In genomic region chr3:108572309-108573010, GRCm38 (mm10) we compare ENCODE assay signal across 9 mouse cellular contexts. TPM values are rescaled to one million over a fixed set of nuclear protein-coding genes. Genes with fewer than 3 reads are reported as not detected.
DNase-seq lines count a peak whose midpoint lies in the region; ATAC-seq and TF ChIP-seq lines count a peak whose summit lies in the region.
"Had no signal": no experiment of that assay in that cellular context is flagged by ENCODE, and none has a peak within 500 bp of the region (broad histone marks: within the 10 kb centered on the region; RNA-seq: fewer than 3 reads in every experiment).

No protein-coding gene starts in this region.

- ATAC-seq in erythroblast, adult 5-6 weeks (replicated peaks; ENCODE audit: low FRiP score, poor library complexity, severe bottlenecking): no peak
- ATAC-seq in liver, embryonic 11.5 days (replicated peaks; ENCODE audit: low FRiP score): no peak

- DNase-seq in thymus, adult 2 months: no peak
- no peak for DNase-seq in thymus, postnatal 10 days (ENCODE audit: low spot score in 2 of 2)
- no peak for DNase-seq in liver, embryonic 11.5 days (ENCODE audit: low spot score)
- no peak for DNase-seq in ovary, postnatal 10 days (ENCODE audit: low spot score)
- DNase-seq in left cerebral cortex, adult 11 months (ENCODE audit: low spot score): no peak
- DNase-seq in kidney, postnatal 4 days: no peak

- peak overlapping the region; percentile 86 for H3K9ac ChIP-seq in liver, embryonic 11.5 days (ENCODE audit: low read depth, low read length)

- peaks cover 15% of the 10 kb centered on the region for H3K27me3 ChIP-seq in erythroblast, embryonic 14.5 days (ENCODE audit: control insufficient read depth)
- no peaks in the 10 kb centered on the region for H3K27me3 ChIP-seq in thymus, adult 2 months (ENCODE audit: control insufficient read depth, insufficient read depth, low read length)
- 0 out of 2 replicates have a peak, but pooled peaks cover 2% of the 10 kb centered on the region for H3K27me3 ChIP-seq in liver, embryonic 11.5 days (replicated peaks; ENCODE audit: control insufficient read depth, insufficient read depth, low read length)

- H3K4me3 ChIP-seq in erythroblast, embryonic 14.5 days (replicated peaks): peak overlapping the region; percentile 93
- H3K4me3 ChIP-seq in thymus, adult 2 months (ENCODE audit: control insufficient read depth, insufficient read depth, low read length): peak overlapping the region; percentile 24
- peak overlapping the region; percentile 80 for H3K4me3 ChIP-seq in liver, embryonic 11.5 days (ENCODE audit: low read depth, low read length)

- H3K4me1 ChIP-seq in erythroblast, embryonic 14.5 days (ENCODE audit: control insufficient read depth): peaks cover 25% of the 10 kb centered on the region
- H3K4me1 ChIP-seq in thymus, adult 2 months (replicated peaks; ENCODE audit: control insufficient read depth, insufficient read depth, low read length): peaks cover 4% of the 10 kb centered on the region
- peaks cover 5% of the 10 kb centered on the region for H3K4me1 ChIP-seq in liver, embryonic 11.5 days (replicated peaks; ENCODE audit: control insufficient read depth, insufficient read depth, low read length)

- 37% methylated on average over 18 of the region's 18 CpGs for WGBS in thymus, adult 2 months
- WGBS in liver, embryonic 11.5 days: 42% methylated on average over 18 of the region's 18 CpGs

- no peaks in the 10 kb centered on the region for H3K36me3 ChIP-seq in erythroblast, embryonic 14.5 days (ENCODE audit: control insufficient read depth)
- H3K36me3 ChIP-seq in thymus, adult 2 months (ENCODE audit: control insufficient read depth, insufficient read depth, low read length): no peaks in the 10 kb centered on the region
- no peaks in the 10 kb centered on the region for H3K36me3 ChIP-seq in liver, embryonic 11.5 days (ENCODE audit: control insufficient read depth, insufficient read depth, low read length)

- peak overlapping the region; percentile 92 for H3K4me2 ChIP-seq in liver, embryonic 11.5 days

- no peaks in the 10 kb centered on the region for H3K9me3 ChIP-seq in erythroblast, embryonic 14.5 days (ENCODE audit: control insufficient read depth, low read length)
- no peaks in the 10 kb centered on the region for H3K9me3 ChIP-seq in liver, embryonic 11.5 days (ENCODE audit: control insufficient read depth, low read length)

- TF ChIP-seq POLR2A in thymus, adult 2 months (IDR thresholded peaks at IDR 0.05; ENCODE audit: control insufficient read depth, extremely low read depth, insufficient read depth, low read length, poor library complexity): no peak

- no peak overlapping the region for H3K27ac ChIP-seq in thymus, adult 2 months (ENCODE audit: control insufficient read depth, insufficient read depth, low read length)
- no peak overlapping the region for H3K27ac ChIP-seq in liver, embryonic 11.5 days (ENCODE audit: low read depth, low read length)

- TF ChIP-seq CTCF in thymus, adult 2 months (IDR thresholded peaks at IDR 0.05; ENCODE audit: borderline replicate concordance, control insufficient read depth, extremely low read depth, insufficient read depth, low read length, poor library complexity): no peak

RNA-seq across cellular contexts. Expression of gene Taf13, which starts 1.0 kb away (rescaled TPM):
- 0.03 TPM in 1 of 2 replicates, not detected in the other for polyA plus RNA-seq in erythroblast, embryonic 14.5 days (2012)
- total RNA-seq in erythroblast, adult 5-6 weeks (2015; ENCODE audit: low replicate concordance): 2.9 and 3.5 TPM in 2 replicates
- 4.7 and 14.1 TPM in 2 replicates for total RNA-seq in erythroblast, adult 5-6 weeks (2017; ENCODE audit: low replicate concordance)
- 3.0 and 4.5 TPM in 2 replicates for polyA plus RNA-seq in thymus, adult 2 months (2012; rRNA removed)
- 21.7 and 23.2 TPM in 2 replicates for polyA plus RNA-seq in liver, embryonic 11.5 days (2014; fragmentation: Nextera tagmentation; extraction: Ambion mirVana)

RNA-seq across cellular contexts. Expression of gene Tmem167b, which starts 10.2 kb away (rescaled TPM):
- polyA plus RNA-seq in erythroblast, embryonic 14.5 days (2012): 0.21 and 0.23 TPM in 2 replicates
- 3.8 and 4.8 TPM in 2 replicates for total RNA-seq in erythroblast, adult 5-6 weeks (2015; ENCODE audit: low replicate concordance)
- 18.3 and 21.7 TPM in 2 replicates for total RNA-seq in erythroblast, adult 5-6 weeks (2017; ENCODE audit: low replicate concordance)
- 5.2 TPM in 2 replicates for polyA plus RNA-seq in thymus, adult 2 months (2012; rRNA removed)
- 23.0 and 27.7 TPM in 2 replicates for polyA plus RNA-seq in liver, embryonic 11.5 days (2014; fragmentation: Nextera tagmentation; extraction: Ambion mirVana)

RNA-seq across cellular contexts. Expression of gene Wdr47, which starts 18.6 kb away (rescaled TPM):
- 0.09 and 0.11 TPM in 2 replicates for polyA plus RNA-seq in erythroblast, embryonic 14.5 days (2012)
- 2.5 and 3.3 TPM in 2 replicates for total RNA-seq in erythroblast, adult 5-6 weeks (2015; ENCODE audit: low replicate concordance)
- total RNA-seq in erythroblast, adult 5-6 weeks (2017; ENCODE audit: low replicate concordance): 2.0 and 2.6 TPM in 2 replicates
- polyA plus RNA-seq in thymus, adult 2 months (2012; rRNA removed): 7.8 and 8.3 TPM in 2 replicates
- polyA plus RNA-seq in liver, embryonic 11.5 days (2014; fragmentation: Nextera tagmentation; extraction: Ambion mirVana): 3.8 and 4.5 TPM in 2 replicates

RNA-seq across cellular contexts. Expression of gene 5330417C22Rik, which starts 36.1 kb away (rescaled TPM):
- 0.01 TPM in 1 of 2 replicates, not detected in the other for polyA plus RNA-seq in erythroblast, embryonic 14.5 days (2012)
- total RNA-seq in erythroblast, adult 5-6 weeks (2015; ENCODE audit: low replicate concordance): not detected in 2 replicates
- total RNA-seq in erythroblast, adult 5-6 weeks (2017; ENCODE audit: low replicate concordance): not detected in 2 replicates
- 1.7 and 1.8 TPM in 2 replicates for polyA plus RNA-seq in thymus, adult 2 months (2012; rRNA removed)
- 0.10 and 0.23 TPM in 2 replicates for polyA plus RNA-seq in liver, embryonic 11.5 days (2014; fragmentation: Nextera tagmentation; extraction: Ambion mirVana)

RNA-seq across cellular contexts. Expression of gene 1700013F07Rik, which starts 38.5 kb away (rescaled TPM):
- not detected in 2 replicates for polyA plus RNA-seq in erythroblast, embryonic 14.5 days (2012)
- total RNA-seq in erythroblast, adult 5-6 weeks (2015; ENCODE audit: low replicate concordance): not detected in 2 replicates
- not detected in 2 replicates for total RNA-seq in erythroblast, adult 5-6 weeks (2017; ENCODE audit: low replicate concordance)
- polyA plus RNA-seq in thymus, adult 2 months (2012; rRNA removed): 0.16 TPM in 1 of 2 replicates, not detected in the other
- not detected in 2 replicates for polyA plus RNA-seq in liver, embryonic 11.5 days (2014; fragmentation: Nextera tagmentation; extraction: Ambion mirVana)
- total RNA-seq: gastrocnemius, postnatal 4 days had no signal

Comparison
In these comparisons a context has a peak if more than half of its experiments do, and no peak if none do; other contexts are left out.
1. H3K4me3 ChIP-seq: peak in every context shown above with its lines; median percentile 93 in erythroblast, embryonic 14.5 days; 80 in liver, embryonic 11.5 days; 24 in thymus, adult 2 months.